Mouse (Mus musculus) C2C12 (cell line): ENCODE data around the gene Il31ra. TPM values are rescaled to one million over a fixed set of nuclear protein-coding genes. Genes with fewer than 3 reads are reported as not detected.

Experiments
- H3K27me3 ChIP-seq: one replicate; pipeline ENCODE4 v1.6.1; 2011; ENCODE audit not compliant: control insufficient read depth, insufficient read depth, insufficient read length
- H3K36me3 ChIP-seq: one replicate; pipeline ENCODE4 v1.6.1; 2011; ENCODE audit not compliant: control insufficient read depth, insufficient read depth
- H3K4me3 ChIP-seq: one replicate; pipeline ENCODE4 v1.5.1; 2011; ENCODE audit warnings: mild to moderate bottlenecking, control low read depth; ENCODE audit not compliant: poor library complexity, insufficient read depth, severe bottlenecking
- H3K79me2 ChIP-seq: one replicate; pipeline ENCODE4 v1.6.1; 2011; ENCODE audit not compliant: control insufficient read depth, insufficient read depth
- H3K79me3 ChIP-seq: one replicate; pipeline ENCODE4 v1.6.1; 2011; ENCODE audit warnings: low read depth, control low read depth
- H3ac ChIP-seq: one replicate; pipeline ENCODE3; 2011; ENCODE audit warnings: low read depth; ENCODE audit not compliant: control insufficient read depth, insufficient read length
- CEBPB ChIP-seq: IDR thresholded peaks from one replicate; pipeline ENCODE4 v1.6.1; 2011; ENCODE audit warnings: low read depth, mild to moderate bottlenecking, control low read depth, moderate library complexity
- CTCF ChIP-seq: IDR thresholded peaks from one replicate; pipeline ENCODE4 v1.5.1; 2011; ENCODE audit not compliant: control insufficient read depth, insufficient read depth, insufficient read length
- FOSL1 ChIP-seq: IDR thresholded peaks from one replicate; pipeline ENCODE4 v1.8.0; 2011; ENCODE audit warnings: mild to moderate bottlenecking, low read length; ENCODE audit not compliant: poor library complexity, insufficient read depth, severe bottlenecking
- MAX ChIP-seq: IDR thresholded peaks from one replicate; pipeline ENCODE4 v1.6.1; 2011; ENCODE audit warnings: mild to moderate bottlenecking, control low read depth
- MYOD1 ChIP-seq: IDR thresholded peaks from one replicate; pipeline ENCODE4 v1.6.1; 2011; ENCODE audit warnings: low read depth; ENCODE audit not compliant: control insufficient read depth, insufficient read length
- MYOG ChIP-seq: IDR thresholded peaks from one replicate; pipeline ENCODE4 v1.6.1; 2011; ENCODE audit not compliant: control insufficient read depth, insufficient read length; ENCODE audit errors: extremely low read depth
- USF1 ChIP-seq: IDR thresholded peaks from one replicate; pipeline ENCODE4 v1.6.1; 2011; ENCODE audit warnings: low read depth, mild to moderate bottlenecking, control low read depth, moderate library complexity
- polyA plus RNA-seq: library from polyadenylated mRNA; unstranded; fragments of >200 nt; fragmentation: generic; extraction: Trizol; gene quantifications from one replicate; pipeline ENCODE4 v1.2.1, GENCODE M21; 2012; ENCODE audit warnings: missing spikeins

The Il31ra gene
- polyA plus RNA-seq, 1 experiment = not detected

DNA sequence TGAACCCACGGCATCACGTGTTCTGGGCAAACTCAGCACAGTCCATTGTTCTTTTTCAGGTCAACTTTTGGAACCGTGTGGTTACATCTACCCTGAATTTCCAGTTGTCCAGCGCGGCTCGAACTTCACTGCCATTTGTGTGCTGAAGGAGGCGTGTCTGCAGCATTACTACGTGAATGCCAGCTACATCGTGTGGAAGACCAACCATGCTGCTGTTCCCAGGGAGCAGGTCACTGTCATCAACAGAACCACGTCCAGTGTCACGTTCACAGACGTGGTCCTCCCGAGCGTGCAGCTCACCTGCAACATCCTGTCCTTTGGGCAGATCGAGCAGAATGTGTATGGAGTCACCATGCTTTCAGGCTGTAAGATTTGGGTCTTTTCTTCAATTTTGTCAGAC, 114.2 kb downstream of the Il31ra start:
- TF ChIP-seq CTCF (no peak), FOSL1 (no peak), MYOD1 (no peak), MYOG (no peak), MAX (no peak), USF1 (no peak), CEBPB (no peak)
- Histone ChIP-seq H3K4me3 (no peak overlapping the region), H3ac (no peak overlapping the region), H3K79me2 (peaks cover 5% of the 10 kb centered on the region), H3K27me3 (no peaks in the 10 kb centered on the region), H3K79me3 (no peaks in the 10 kb centered on the region), H3K36me3 (peaks cover 65% of the 10 kb centered on the region)

DNA sequence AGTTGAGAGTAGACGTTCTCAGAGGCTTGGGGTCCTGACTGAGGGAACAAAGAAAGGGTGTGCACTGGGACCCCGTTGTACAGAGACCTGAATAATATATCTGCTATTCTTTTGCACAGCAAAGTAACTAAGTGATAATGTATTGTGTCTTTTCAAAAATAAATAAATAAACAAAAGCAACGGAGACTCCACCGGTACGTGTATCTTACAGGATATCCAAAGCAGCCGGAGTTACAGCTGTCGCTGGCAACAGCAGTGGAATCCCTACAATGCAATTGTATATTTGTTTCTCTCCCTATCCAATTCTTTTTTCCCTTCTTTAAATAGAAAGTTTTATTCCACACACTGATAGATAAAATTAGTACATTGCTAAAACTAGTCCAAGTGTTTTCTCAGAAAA, 115.1 kb downstream of the Il31ra start:
- Histone ChIP-seq H3K36me3 (peaks cover 56% of the 10 kb centered on the region), H3K79me2 (peaks cover 11% of the 10 kb centered on the region)

DNA sequence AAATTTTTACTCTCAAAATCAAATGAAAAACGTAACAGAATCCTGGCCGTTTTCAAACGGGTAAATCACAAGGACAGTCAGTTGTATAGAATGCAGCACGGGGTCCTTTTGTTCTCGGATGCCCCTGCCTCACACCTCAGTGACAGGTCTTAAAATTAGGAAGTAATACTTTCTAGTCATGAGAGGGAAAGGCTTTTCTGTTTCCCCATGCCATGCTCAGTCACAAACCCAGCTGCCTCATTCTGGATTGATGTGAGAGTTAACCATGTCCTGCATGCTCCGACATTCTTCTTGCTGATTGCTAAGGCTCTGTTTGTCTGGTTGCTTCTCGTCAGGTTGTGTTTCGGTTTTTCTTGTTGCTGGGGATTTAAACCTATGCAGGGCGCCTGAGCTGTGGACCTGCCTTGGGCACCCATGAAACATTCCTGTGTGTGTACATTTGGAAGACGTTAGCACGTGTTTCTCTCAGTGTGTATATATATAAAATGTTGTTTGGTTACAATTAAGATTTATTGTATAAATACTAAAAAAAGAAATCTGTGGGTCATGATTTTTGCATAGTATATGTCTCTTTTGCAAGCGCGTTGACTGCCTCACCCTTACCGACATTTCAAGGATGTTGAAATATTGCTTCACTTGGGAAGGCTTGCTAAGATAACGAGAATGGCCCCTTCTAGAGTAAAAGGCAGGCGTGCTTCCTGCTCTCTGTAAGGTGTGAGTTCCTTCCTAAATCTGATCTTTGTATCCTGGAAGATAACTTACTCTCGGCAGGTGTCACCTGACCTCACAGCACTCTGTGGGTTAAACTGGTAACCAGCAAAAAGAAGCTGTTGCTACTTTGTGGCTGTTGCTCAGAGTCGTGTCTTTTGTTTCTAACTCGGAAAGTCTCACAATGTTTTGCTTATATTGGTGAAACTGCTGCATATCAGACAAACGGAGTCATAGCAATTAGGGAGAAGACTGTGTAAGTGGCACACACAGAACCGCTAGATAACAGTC, 120.1 kb downstream of the Il31ra start:
- H3K79me2 ChIP-seq = peaks cover 60% of the 10 kb centered on the region
- H3ac ChIP-seq = no peak overlapping the region
- H3K4me3 ChIP-seq = no peak overlapping the region
- TF ChIP-seq CTCF (no peak), FOSL1 (no peak), MYOG (no peak), MAX (no peak), CEBPB (no peak), USF1 (no peak), MYOD1 (no peak)
- H3K27me3 ChIP-seq = no peaks in the 10 kb centered on the region
- H3K79me3 ChIP-seq = peaks cover 35% of the 10 kb centered on the region
- peaks cover 26% of the 10 kb centered on the region for H3K36me3 ChIP-seq

More for the DNA sequence above, 115.1 kb downstream of the Il31ra start:
- Histone ChIP-seq H3K4me3 (no peak overlapping the region), H3K27me3 (no peaks in the 10 kb centered on the region), H3K79me3 (peaks cover 4% of the 10 kb centered on the region), H3ac (no peak overlapping the region)
- TF ChIP-seq MYOG (no peak), USF1 (no peak), FOSL1 (no peak), CEBPB (no peak), CTCF (no peak), MYOD1 (no peak), MAX (no peak)

DNA sequence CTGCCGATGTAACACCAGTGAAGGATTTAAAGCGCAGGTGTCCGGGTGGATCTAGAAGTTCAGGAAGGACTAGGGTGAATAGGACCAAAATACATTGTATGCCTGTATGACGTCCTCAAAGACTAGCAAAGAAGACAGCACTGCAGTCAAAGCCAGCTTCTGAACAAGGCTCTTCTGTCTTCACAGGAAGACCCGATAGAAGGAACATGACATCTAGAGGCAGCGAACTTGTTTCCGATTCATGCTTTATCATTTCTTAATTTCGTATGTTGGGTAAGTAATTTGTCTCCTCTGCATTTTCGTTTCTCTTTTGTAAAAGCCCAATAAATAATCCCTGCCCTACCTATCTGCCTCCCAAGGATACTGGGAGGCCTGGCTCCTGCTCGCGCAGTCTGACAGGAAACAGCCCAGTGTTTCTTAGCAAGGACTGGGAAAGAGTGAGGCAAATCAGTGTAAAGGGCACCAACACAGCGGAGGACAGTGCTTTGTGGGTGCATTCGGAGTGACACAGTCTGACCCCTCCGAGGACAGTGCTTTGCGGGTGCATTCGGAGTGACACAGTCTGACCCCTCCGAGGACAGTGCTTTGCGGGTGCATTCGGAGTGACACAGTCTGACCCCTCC, 121.6 kb downstream of the Il31ra start:
- TF ChIP-seq USF1 (no peak), CEBPB (no peak), MAX (no peak), CTCF (no peak), MYOD1 (no peak), MYOG (no peak), FOSL1 (no peak)
- Histone ChIP-seq H3K36me3 (peaks cover 24% of the 10 kb centered on the region), H3K79me3 (peaks cover 50% of the 10 kb centered on the region), H3ac (no peak overlapping the region), H3K4me3 (no peak overlapping the region), H3K27me3 (no peaks in the 10 kb centered on the region), H3K79me2 (peaks cover 76% of the 10 kb centered on the region)

DNA sequence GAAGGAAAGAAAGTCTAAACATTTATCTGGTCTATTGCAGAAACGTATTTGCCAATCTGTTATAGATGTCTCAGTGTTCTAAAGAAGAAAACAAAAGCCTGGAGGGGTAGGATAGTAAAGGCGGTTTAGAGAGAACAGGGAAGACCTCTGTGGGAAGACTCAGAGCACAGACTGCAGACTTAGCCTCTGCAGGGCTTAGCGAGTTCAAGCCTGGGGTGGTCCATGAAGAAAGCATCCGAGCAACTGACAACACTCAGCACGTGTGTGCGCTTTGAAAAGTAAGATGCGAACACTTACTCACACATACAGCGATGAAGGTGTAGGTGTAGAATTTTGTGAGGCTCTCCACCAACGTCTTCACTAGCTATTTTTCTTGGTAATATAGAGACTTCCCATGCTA, 123.0 kb downstream of the Il31ra start:
- Histone ChIP-seq H3K4me3 (no peak overlapping the region), H3ac (no peak overlapping the region), H3K79me3 (peaks cover 61% of the 10 kb centered on the region), H3K36me3 (peaks cover 18% of the 10 kb centered on the region), H3K27me3 (no peaks in the 10 kb centered on the region), H3K79me2 (peaks cover 89% of the 10 kb centered on the region)
- TF ChIP-seq USF1 (no peak), CTCF (no peak), MYOG (no peak), FOSL1 (no peak), CEBPB (no peak), MAX (no peak)

Other genes starting within 250 kb of the Il31ra start
- 17.3 TPM for gene Il6st, start 130.3 kb downstream of the Il31ra start, polyA plus RNA-seq
- gene Ddx4, start 58.1 kb upstream of the Il31ra start, polyA plus RNA-seq = not detected
- 1.5 TPM for gene Slc38a9, start 66.4 kb upstream of the Il31ra start, polyA plus RNA-seq
- gene Plpp1, start 206.4 kb upstream of the Il31ra start, polyA plus RNA-seq = 29.1 TPM